Mouse (Mus musculus) kidney, embryonic 14.5 days (tissue): ENCODE data around the gene Sema5b. TPM values are rescaled to one million over a fixed set of nuclear protein-coding genes. Genes with fewer than 3 reads are reported as not detected.
A peak's percentile ranks its signal among the peaks of the same experiment; 100 is the strongest.

Experiments used
- ATAC-seq: fragments of 200-750 bp; cut with Nextera tagmentation; 2 replicates; pipeline ENCODE4 v1.8.0; 2017; ENCODE audit warnings: moderate number of reproducible peaks, mild to moderate bottlenecking, moderate TSS enrichment, moderate library complexity; ENCODE audit not compliant: low FRiP score, low TSS enrichment
- H3K27ac ChIP-seq: fragments of 300-500 bp; sonication (generic); 2 replicates; pipeline ENCODE4 v1.5.1; 2014; ENCODE audit warnings: low read depth, mild to moderate bottlenecking, low read length, moderate library complexity, mixed read lengths
- H3K27me3 ChIP-seq: fragments of 300-500 bp; sonication (generic); 2 replicates; pipeline ENCODE4 v1.6.1; 2014; ENCODE audit warnings: mild to moderate bottlenecking, low read length; ENCODE audit not compliant: control insufficient read depth, insufficient read depth
- H3K36me3 ChIP-seq: fragments of 300-500 bp; sonication (generic); 2 replicates; pipeline ENCODE4 v1.6.1; 2014; ENCODE audit warnings: low read length, mixed read lengths; ENCODE audit not compliant: control insufficient read depth, insufficient read depth
- H3K4me1 ChIP-seq: fragments of 300-500 bp; sonication (generic); 2 replicates; pipeline ENCODE4 v1.6.1; 2014; ENCODE audit warnings: low read length, mixed read lengths; ENCODE audit not compliant: control insufficient read depth, insufficient read depth
- H3K4me2 ChIP-seq: fragments of 300-500 bp; sonication (generic); replicated peaks from 2 replicates; pipeline ENCODE4 v1.6.1; 2014; ENCODE audit warnings: low read depth, mild to moderate bottlenecking, low read length
- H3K4me3 ChIP-seq: fragments of 300-500 bp; sonication (generic); 2 replicates; pipeline ENCODE4 v1.5.1; 2014; ENCODE audit warnings: mild to moderate bottlenecking, low read length
- H3K9ac ChIP-seq: fragments of 300-500 bp; sonication (generic); 2 replicates; pipeline ENCODE4 v1.6.1; 2014; ENCODE audit warnings: low read depth, mild to moderate bottlenecking, low read length, moderate library complexity
- H3K9me3 ChIP-seq: fragments of 300-500 bp; sonication (generic); 2 replicates; pipeline ENCODE4 v1.6.1; 2016; ENCODE audit warnings: low read length; ENCODE audit not compliant: control insufficient read depth
- WGBS: fragments of 180-500 bp; shearing (Covaris S2); extraction: QIAGEN DNeasy Blood & Tissue Kit; methylation state at CpG from one replicate; pipeline ENCODE4 v1.1.7; 2014; 5-methylcytosine and 5-hydroxymethylcytosine counted together
- polyA plus RNA-seq: library from polyadenylated mRNA; unstranded; fragments of >200 nt; fragmentation: Nextera tagmentation; extraction: Ambion mirVana; gene quantifications from 2 replicates; pipeline ENCODE4 v1.2.1, GENCODE M21; 2014

Gene Sema5b
- polyA plus RNA-seq, 1 experiment from 2014 or later: 8.4 TPM

DNA sequence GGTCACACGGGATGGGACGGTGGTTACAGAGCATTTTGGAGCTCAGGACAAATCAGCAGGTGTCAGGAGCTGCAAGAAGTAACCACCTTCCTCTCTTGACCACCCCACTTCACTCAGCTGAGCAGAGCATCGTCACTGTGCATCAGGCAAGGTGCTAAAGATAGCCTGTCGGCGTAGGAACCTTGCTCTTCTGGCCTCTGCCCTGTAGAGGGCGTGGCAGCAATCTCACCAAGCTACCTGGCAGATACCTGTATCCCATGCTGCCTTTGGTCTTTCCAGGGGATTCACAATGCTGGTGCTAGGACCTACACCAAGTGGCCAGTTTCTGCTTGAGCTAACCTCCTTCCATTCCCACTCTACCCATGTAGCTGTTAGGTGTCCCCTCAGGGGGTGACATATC, 55.3 kb downstream of the Sema5b start:
- 61% methylated on average over 6 of the region's 6 CpGs for WGBS
- H3K9ac ChIP-seq: no peak overlapping the region
- no peaks in the 10 kb centered on the region for H3K9me3 ChIP-seq
- 0 out of 2 replicates have a peak, but pooled peaks have one; percentile 22 for ATAC-seq
- H3K27me3 ChIP-seq: no peaks in the 10 kb centered on the region
- H3K36me3 ChIP-seq: no peaks in the 10 kb centered on the region
- peaks cover 21% of the 10 kb centered on the region for H3K4me1 ChIP-seq
- no peak overlapping the region for H3K4me2 ChIP-seq
- no peak overlapping the region for H3K4me3 ChIP-seq
- no peak overlapping the region for H3K27ac ChIP-seq

DNA sequence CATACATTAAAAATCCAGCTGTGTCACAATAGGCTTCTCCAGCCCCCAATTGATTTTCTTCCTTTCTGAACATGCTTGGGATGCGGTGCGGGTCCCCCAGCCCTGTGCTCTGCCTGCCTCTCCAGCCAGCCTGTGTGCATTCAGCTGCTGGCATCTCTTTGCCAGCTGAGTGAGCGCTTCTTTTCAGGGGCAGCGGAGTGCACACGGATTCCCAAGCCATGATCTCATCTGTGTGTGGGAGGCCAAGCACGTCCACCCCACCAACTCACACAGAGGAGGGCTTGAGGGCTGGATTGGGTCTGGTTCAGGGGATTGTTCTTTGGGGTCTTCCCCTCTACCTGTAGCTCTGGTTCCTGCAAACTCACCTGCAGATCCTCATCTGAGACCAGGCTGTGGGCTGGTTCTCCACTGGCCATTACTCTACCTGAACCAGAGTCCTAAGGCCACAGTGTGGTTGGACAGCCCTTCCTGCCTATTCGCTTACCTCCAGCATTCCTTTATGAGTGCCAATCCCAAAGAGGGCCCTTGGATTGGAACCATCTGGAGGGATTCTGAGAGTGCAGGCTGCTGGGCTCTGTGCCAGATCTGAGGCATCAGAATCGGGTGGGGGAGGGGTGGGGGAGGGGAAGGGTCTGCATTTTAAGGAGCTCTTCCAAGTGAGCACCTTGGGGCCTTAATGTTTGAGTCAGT, 55.9 kb downstream of the Sema5b start:
- Histone ChIP-seq H3K9me3 (no peaks in the 10 kb centered on the region), H3K4me2 (no peak overlapping the region), H3K27ac (no peak overlapping the region), H3K9ac (no peak overlapping the region), H3K4me3 (no peak overlapping the region), H3K27me3 (no peaks in the 10 kb centered on the region), H3K4me1 (peaks cover 18% of the 10 kb centered on the region), H3K36me3 (no peaks in the 10 kb centered on the region)
- 39% methylated on average over 8 of the region's 8 CpGs for WGBS
- ATAC-seq: peak; percentile 59

DNA sequence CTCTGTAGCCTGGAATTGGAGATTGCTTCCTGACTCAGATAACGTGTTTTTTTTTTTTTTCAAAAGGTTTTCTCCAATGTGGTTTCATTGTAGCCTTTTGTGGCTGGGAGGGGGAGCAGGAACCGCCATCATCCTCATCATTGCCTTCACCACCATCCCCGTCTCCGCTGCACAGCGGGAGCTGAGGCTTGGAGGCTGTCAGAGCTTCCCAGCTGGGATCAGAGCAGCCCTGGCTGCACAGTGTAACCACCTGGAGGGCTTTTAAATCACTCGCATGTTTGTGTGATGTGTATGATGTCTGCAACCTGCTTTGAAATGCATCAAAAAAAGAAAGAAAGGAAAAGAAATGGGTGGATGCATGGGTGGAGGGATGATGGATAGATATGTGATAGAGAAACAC, 57.0 kb downstream of the Sema5b start:
- 26% methylated on average over 6 of the region's 6 CpGs for WGBS

DNA sequence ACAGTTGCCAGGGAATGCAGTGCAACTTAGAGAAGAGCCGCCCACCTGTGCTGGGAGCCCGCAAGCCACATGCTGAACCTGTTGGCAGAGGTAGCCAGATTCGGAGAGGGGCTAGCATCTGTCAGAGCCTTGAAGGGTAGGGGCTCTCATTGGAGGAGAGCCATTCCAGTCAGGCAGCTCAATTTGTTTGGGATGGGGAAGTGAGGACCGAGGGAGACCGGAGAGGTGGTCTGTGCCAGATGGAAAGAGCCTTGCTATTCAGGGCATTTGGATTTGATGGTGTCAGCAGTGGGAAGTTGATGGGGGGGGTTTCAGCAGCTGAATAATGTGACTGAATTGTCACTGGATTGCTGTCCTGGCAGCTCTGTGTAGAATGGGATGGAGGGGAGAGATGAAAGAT, 57.9 kb downstream of the Sema5b start:
- no peaks in the 10 kb centered on the region for H3K27me3 ChIP-seq
- no peaks in the 10 kb centered on the region for H3K9me3 ChIP-seq
- H3K4me1 ChIP-seq: peaks cover 18% of the 10 kb centered on the region
- H3K4me3 ChIP-seq: no peak overlapping the region
- no peak overlapping the region for H3K27ac ChIP-seq
- H3K36me3 ChIP-seq: no peaks in the 10 kb centered on the region
- WGBS: 75% methylated on average over 5 of the region's 5 CpGs
- ATAC-seq: no peak
- H3K4me2 ChIP-seq: no peak overlapping the region
- no peak overlapping the region for H3K9ac ChIP-seq

More for the DNA sequence above, 57.0 kb downstream of the Sema5b start:
- H3K4me2 ChIP-seq: no peak overlapping the region
- no peak for ATAC-seq
- H3K4me1 ChIP-seq: peaks cover 14% of the 10 kb centered on the region
- H3K9ac ChIP-seq: no peak overlapping the region
- H3K36me3 ChIP-seq: no peaks in the 10 kb centered on the region
- H3K27me3 ChIP-seq: no peaks in the 10 kb centered on the region
- no peaks in the 10 kb centered on the region for H3K9me3 ChIP-seq
- no peak overlapping the region for H3K4me3 ChIP-seq
- H3K27ac ChIP-seq: no peak overlapping the region

DNA sequence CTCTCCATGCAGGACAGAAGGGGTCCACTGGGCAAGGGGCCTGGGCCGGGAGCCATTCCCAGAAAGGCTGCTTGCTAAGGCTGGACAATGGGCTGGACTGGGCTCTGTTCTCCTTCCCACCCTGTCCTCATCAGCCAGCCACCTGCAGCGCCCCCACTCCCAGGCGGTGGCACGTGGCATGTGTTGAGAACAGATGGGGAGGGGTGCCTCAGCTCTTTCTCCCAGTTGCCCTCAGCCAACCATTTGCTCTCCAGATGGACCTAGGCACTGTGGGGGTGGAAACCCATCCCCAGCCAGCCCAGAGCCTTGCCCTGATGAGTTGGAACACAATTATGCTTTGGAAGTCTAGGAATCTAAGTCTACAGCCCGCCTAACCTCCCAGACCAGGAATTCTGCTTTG, 59.3 kb downstream of the Sema5b start:
- H3K27me3 ChIP-seq: no peaks in the 10 kb centered on the region
- WGBS: 74% methylated on average over 5 of the region's 5 CpGs
- peaks cover 20% of the 10 kb centered on the region for H3K4me1 ChIP-seq
- no peaks in the 10 kb centered on the region for H3K36me3 ChIP-seq
- no peak overlapping the region for H3K9ac ChIP-seq
- H3K4me3 ChIP-seq: no peak overlapping the region
- no peak overlapping the region for H3K27ac ChIP-seq
- H3K4me2 ChIP-seq: no peak overlapping the region
- H3K9me3 ChIP-seq: no peaks in the 10 kb centered on the region
- ATAC-seq: no peak

DNA sequence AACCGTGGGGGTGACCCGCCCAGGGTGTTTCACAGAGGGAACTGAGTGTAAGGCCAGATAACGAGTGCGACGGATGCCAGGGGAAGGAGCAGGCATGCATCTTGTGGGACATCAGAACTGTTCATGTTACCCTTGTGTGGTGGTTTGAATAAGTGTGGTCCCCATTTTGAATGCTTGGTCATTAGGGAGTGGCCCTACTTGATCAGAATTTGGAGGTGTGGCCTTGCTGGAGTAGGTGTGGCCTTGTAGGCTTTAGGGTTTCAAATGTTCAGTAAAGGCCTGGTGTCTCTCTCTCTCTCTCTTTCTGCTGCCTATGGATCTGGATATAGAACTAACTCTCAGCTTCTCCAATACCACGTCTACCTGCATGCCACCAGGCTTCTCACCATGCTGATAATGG, 60.5 kb downstream of the Sema5b start:
- ATAC-seq: no peak
- no peak overlapping the region for H3K4me2 ChIP-seq
- H3K27me3 ChIP-seq: no peaks in the 10 kb centered on the region
- no peaks in the 10 kb centered on the region for H3K9me3 ChIP-seq
- 95% methylated on average over 6 of the region's 6 CpGs for WGBS
- H3K9ac ChIP-seq: no peak overlapping the region
- H3K27ac ChIP-seq: no peak overlapping the region
- H3K4me1 ChIP-seq: peaks cover 17% of the 10 kb centered on the region
- H3K36me3 ChIP-seq: no peaks in the 10 kb centered on the region
- H3K4me3 ChIP-seq: no peak overlapping the region

DNA sequence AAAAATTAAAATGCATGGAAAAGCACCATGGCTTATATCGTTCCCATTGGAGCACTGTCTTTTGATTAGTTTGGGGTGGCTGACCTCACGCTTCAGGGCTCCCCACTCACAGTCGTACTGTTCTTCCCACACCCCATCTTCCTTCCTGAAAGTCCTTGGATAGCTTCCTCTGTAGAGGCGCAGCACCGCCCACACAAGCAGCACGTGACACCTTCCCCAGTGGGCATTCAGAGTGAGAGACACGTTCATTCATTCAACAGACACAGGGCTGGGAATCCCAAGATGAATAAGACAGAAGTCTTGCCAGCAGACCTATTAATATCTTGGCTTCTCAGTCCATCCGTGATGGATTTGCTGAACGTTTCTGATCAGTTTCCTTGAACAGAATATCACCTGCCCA, 61.6 kb downstream of the Sema5b start:
- Histone ChIP-seq H3K4me1 (peaks cover 10% of the 10 kb centered on the region; the same call in 1 of the 2 replicates), H3K9ac (no peak overlapping the region), H3K9me3 (no peaks in the 10 kb centered on the region), H3K4me3 (no peak overlapping the region), H3K36me3 (no peaks in the 10 kb centered on the region), H3K27ac (no peak overlapping the region), H3K27me3 (no peaks in the 10 kb centered on the region), H3K4me2 (no peak overlapping the region)
- ATAC-seq: no peak
- WGBS: 72% methylated on average over 9 of the region's 9 CpGs

DNA sequence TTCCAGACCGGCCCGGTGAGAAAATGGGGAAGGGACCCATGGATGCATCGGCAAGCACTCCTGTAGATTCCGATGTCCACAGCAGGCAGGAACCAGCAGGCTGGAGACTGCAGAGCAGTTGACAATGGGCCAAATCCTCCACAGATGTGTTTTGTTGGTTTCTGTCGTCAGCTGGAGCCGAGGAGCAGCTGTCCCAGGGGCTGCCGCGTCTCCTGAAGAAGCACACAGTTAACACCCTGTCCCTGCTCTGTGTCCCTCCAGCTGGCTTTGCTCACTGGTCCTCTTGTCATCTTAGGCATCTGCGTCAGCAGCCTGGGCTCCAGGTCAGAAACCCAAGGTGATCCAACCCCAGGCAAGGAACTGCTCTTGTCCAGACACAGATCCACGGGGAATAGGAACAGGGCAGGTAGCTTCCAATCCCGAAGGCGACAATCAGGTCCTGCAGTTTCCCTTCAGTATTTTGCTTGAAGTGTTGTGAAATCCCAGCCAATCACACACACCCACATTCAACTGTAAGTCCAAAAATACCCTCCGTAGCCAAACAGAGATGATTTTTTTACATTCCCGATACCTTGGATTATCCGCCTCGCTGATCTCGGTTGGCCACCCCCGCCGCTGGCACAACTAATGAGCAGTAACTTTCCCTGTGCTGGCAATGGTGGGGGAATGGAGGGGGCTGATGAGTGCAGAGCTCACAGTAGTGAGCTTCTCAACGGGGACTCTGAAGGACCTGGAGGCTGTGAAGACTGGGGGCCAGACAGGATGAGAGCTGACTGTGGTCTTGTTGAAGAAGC, 63.0 kb downstream of the Sema5b start:
- no peaks in the 10 kb centered on the region for H3K27me3 ChIP-seq
- H3K4me2 ChIP-seq: no peak overlapping the region
- no peak overlapping the region for H3K9ac ChIP-seq
- peak; percentile 54; the same call in 1 of the 2 replicates for ATAC-seq
- H3K27ac ChIP-seq: peak overlapping the region; percentile 11; the same call in 1 of the 2 replicates
- no peaks in the 10 kb centered on the region for H3K9me3 ChIP-seq
- H3K4me1 ChIP-seq: peaks cover 10% of the 10 kb centered on the region; the same call in 1 of the 2 replicates
- no peaks in the 10 kb centered on the region for H3K36me3 ChIP-seq
- H3K4me3 ChIP-seq: no peak overlapping the region
- 45% methylated on average over 20 of the region's 20 CpGs for WGBS

DNA sequence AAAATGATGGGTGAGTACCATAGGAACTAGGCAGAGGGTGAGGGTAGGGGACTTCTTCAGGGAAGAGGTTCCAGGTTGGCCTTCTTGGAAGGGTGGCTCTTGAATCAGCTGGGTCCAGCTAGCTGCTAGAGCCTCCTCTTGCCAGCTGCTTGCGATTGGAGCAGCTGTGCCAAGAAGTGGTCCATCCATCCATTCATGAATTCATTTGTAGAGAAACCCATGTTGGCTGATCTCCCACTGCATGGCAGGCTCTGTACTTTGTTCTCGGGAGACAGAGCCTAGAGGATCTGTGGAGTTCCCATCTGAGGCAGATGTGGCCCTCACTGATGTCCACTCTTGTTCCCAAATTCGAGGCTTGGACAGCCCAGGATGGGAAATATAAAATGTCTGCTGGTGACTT, 66.3 kb downstream of the Sema5b start:
- 83% methylated on average over 3 of the region's 3 CpGs for WGBS
- H3K9ac ChIP-seq: no peak overlapping the region
- H3K4me3 ChIP-seq: no peak overlapping the region

More for the DNA sequence above, 66.3 kb downstream of the Sema5b start:
- no peaks in the 10 kb centered on the region for H3K27me3 ChIP-seq
- H3K36me3 ChIP-seq: no peaks in the 10 kb centered on the region
- no peak overlapping the region for H3K27ac ChIP-seq
- H3K4me2 ChIP-seq: no peak overlapping the region
- no peak for ATAC-seq
- H3K9me3 ChIP-seq: no peaks in the 10 kb centered on the region
- peaks cover 10% of the 10 kb centered on the region; the same call in 1 of the 2 replicates for H3K4me1 ChIP-seq
